Mouse (Mus musculus): ENCODE measurements at regions not wholly inside any gene's neighbourhood (a gene's known extent, or its start where the extent isn't known, plus 50 kb on each side); places are given as distances from the start of the nearest gene placed in this dataset.

DNA sequence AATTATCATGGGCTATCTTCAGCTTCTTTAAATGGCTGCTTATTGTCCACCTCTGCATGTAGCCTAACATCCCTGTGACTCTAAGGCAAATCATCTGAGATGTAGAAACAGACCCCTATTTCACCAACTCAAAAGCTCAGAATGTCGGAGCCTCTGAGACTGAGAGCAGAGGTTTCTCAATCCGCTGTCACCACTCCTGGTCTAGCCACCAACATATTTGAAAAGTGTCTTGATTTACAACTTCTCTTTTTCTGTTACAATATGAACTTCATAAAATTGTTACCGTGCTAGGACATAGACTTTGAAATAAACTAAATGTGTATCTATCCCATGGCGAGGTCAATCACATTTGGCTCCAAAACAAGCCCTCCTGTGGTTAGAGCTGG lies 91.3 kb upstream of the Nebl start:
- ATAC-seq (replicated peaks; ENCODE audit: insufficient number of reproducible peaks, low FRiP score, low TSS enrichment, poor library complexity, severe bottlenecking), result no peak

DNA sequence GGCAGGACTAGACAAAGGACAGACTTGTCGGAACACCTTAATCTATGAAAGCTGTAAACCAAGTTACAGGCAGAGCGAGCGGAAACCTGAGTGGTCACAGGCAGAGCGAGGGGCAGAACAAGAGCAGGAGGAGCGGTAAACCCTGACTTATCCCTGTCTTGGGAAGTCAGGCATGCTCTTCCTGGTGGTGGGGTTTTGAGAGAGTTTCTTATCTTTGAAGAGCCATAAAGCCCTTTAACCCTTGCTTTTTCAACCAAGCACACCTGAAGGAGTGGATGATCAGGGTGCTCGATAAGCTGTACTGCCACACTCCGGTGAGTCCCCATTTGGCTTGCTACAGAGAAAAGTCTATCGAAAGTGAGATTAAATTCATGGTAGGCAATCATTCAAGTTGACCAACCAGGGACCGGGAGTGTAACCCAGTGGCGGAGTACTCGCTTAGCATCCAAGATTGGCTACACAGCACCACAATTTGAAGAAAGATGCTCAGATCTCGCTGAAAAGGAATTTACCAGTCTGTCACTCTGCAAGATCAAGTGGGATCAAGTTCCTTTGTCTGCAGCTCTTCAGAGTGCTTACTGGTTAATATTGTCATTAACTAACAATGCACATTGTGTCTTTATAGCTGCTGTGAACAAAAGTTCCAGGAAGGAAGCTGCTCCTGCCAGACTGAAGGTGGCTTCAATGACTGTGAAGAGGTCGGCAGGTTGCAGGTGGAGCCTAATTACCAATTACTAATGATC lies 90.8 kb upstream of the Nebl start:
- no peak for ATAC-seq (replicated peaks; ENCODE audit: insufficient number of reproducible peaks, low FRiP score, low TSS enrichment, poor library complexity, severe bottlenecking)

DNA sequence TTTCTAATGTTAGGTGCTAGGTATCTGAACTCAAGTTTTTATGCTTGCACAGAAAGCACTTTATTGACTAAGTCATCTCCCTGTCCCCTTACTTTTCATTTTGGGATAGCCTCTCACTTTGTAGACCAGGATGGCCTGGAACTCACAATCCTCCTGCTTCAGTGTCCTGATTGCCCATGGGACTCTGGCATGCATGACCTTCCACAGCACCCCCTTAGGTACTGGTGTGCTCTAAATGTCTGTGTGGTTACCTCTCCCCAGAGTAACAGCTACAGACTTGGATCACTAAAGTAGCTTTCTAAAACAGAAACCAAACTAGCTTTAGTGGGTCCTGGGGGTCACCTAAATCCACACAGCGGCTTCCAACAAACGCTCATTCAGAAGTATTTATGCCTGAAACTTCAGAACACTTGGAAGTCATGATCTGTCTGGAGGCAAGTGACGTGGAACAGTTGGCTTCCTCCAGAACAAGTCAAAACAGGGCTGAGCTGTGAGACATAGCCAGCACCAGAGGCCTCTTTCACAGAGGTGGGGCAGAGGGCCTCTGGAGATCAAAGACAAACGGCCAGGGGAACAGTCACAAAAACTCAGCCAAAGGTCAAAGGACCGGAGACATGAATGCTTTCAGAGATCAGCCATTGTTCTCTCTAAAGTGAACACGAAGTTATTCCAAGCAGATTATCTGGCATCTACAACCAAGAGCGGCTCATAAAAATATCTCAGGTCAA lies 80.8 kb upstream of the Nebl start:
- ATAC-seq (replicated peaks; ENCODE audit: insufficient number of reproducible peaks, low FRiP score, low TSS enrichment, poor library complexity, severe bottlenecking), result no peak

Data from monocyte, adult 5-6 weeks (primary cell).